16 mouse cellular contexts compared by ENCODE assay signal in genomic region chr3:79537626-79538203, GRCm38 (mm10). TPM values are rescaled to one million over a fixed set of nuclear protein-coding genes. Genes with fewer than 3 reads are reported as not detected.
DNase-seq lines count a peak whose midpoint lies in the region; ATAC-seq and TF ChIP-seq lines count a peak whose summit lies in the region.
"Had no signal": no experiment of that assay in that cellular context is flagged by ENCODE, and none has a peak within 500 bp of the region (broad histone marks: within the 10 kb centered on the region; RNA-seq: fewer than 3 reads in every experiment).

No protein-coding gene starts in this region.

- DNase-seq in cerebellum, adult 2 months: peak in 1 of 2 experiments; percentile 68
- DNase-seq in cerebellum, adult 11 months: no peak
- no peak for DNase-seq in kidney, postnatal 25 days
- DNase-seq in layer of hippocampus, postnatal 25 days (ENCODE audit: extremely low spot score in 1 of 2, low spot score in 1 of 2): no peak
- DNase-seq: embryo, embryonic 11 days; gastrocnemius, postnatal 25 days; heart, postnatal 4 days; kidney, postnatal 10 days had no signal

- H3K79me2 ChIP-seq in macrophage (ENCODE audit: inconsistent target): peaks cover 100% of the 10 kb centered on the region

- H3K4me1 ChIP-seq in cerebellum, adult 2 months (ENCODE audit: control insufficient read depth, insufficient read depth, low read length): peaks cover 18% of the 10 kb centered on the region
- H3K4me1 ChIP-seq in kidney, embryonic 14.5 days (ENCODE audit: control insufficient read depth, insufficient read depth, low read length): peaks cover 3% of the 10 kb centered on the region; the same call in 1 of the 2 replicates
- H3K4me1 ChIP-seq in intestine, embryonic 15.5 days (replicated peaks): peaks cover 5% of the 10 kb centered on the region; the same call in 1 of the 2 replicates

- no peaks in the 10 kb centered on the region for H3K9me3 ChIP-seq in kidney, embryonic 14.5 days (ENCODE audit: control insufficient read depth, low read length)
- no peaks in the 10 kb centered on the region for H3K9me3 ChIP-seq in intestine, embryonic 15.5 days
- H3K9me3 ChIP-seq: embryonic facial prominence, embryonic 15.5 days had no signal

- H3K9ac ChIP-seq in kidney, embryonic 14.5 days (ENCODE audit: low read depth, low read length): no peak overlapping the region
- H3K9ac ChIP-seq in intestine, embryonic 15.5 days: no peak overlapping the region
- H3K9ac ChIP-seq: embryonic facial prominence, embryonic 15.5 days had no signal

- H3K4me2 ChIP-seq in kidney, embryonic 14.5 days (replicated peaks; ENCODE audit: low read depth, low read length): no peak overlapping the region
- no peak overlapping the region for H3K4me2 ChIP-seq in intestine, embryonic 15.5 days (replicated peaks)
- H3K4me2 ChIP-seq: embryonic facial prominence, embryonic 15.5 days; heart, embryonic 11.5 days had no signal

- no peak for TF ChIP-seq POLR2A in cerebellum, adult 2 months (IDR thresholded peaks at IDR 0.05; ENCODE audit: borderline replicate concordance, insufficient read depth, low read length)

- no peaks in the 10 kb centered on the region for H3K27me3 ChIP-seq in cerebellum, adult 2 months (ENCODE audit: control insufficient read depth, insufficient read depth, low read length)
- no peaks in the 10 kb centered on the region for H3K27me3 ChIP-seq in kidney, embryonic 14.5 days (ENCODE audit: control insufficient read depth, insufficient read depth, low read length)
- no peaks in the 10 kb centered on the region for H3K27me3 ChIP-seq in intestine, embryonic 15.5 days (replicated peaks)
- H3K27me3 ChIP-seq: embryonic facial prominence, embryonic 15.5 days had no signal

- no peak overlapping the region for H3K4me3 ChIP-seq in cerebellum, adult 2 months (replicated peaks; ENCODE audit: insufficient read depth, low read depth, low read length)
- H3K4me3 ChIP-seq in kidney, embryonic 14.5 days (ENCODE audit: low read length): no peak overlapping the region
- no peak overlapping the region for H3K4me3 ChIP-seq in intestine, embryonic 15.5 days (replicated peaks)
- H3K4me3 ChIP-seq in macrophage (ENCODE audit: inconsistent target): no peak overlapping the region
- H3K4me3 ChIP-seq: embryonic facial prominence, embryonic 15.5 days had no signal

- H3K36me3 ChIP-seq in kidney, embryonic 14.5 days (ENCODE audit: control insufficient read depth, insufficient read depth, low read length): no peaks in the 10 kb centered on the region
- no peaks in the 10 kb centered on the region for H3K36me3 ChIP-seq in intestine, embryonic 15.5 days
- H3K36me3 ChIP-seq in macrophage (ENCODE audit: inconsistent target): no peaks in the 10 kb centered on the region; the same call in 1 of the 2 replicates
- H3K36me3 ChIP-seq: embryonic facial prominence, embryonic 15.5 days had no signal

- WGBS in cerebellum, adult 2 months: 9% methylated on average over 3 of the region's 3 CpGs
- 81% methylated on average over 3 of the region's 3 CpGs for WGBS in kidney, embryonic 14.5 days
- WGBS in intestine, embryonic 15.5 days: 79% methylated on average over 3 of the region's 3 CpGs
- 71% methylated on average over 2 of the region's 3 CpGs for WGBS in macrophage (ENCODE audit: missing documents)

- TF ChIP-seq CTCF in cerebellum, adult 2 months (IDR thresholded peaks at IDR 0.05; ENCODE audit: borderline replicate concordance, insufficient read depth, low read depth, low read length): no peak

- peak overlapping the region; percentile 62 for H3K27ac ChIP-seq in cerebellum, adult 2 months (ENCODE audit: insufficient read depth, low read length)
- no peak overlapping the region for H3K27ac ChIP-seq in kidney, embryonic 14.5 days (ENCODE audit: low read depth, low read length)
- no peak overlapping the region for H3K27ac ChIP-seq in intestine, embryonic 15.5 days
- H3K27ac ChIP-seq in macrophage: peak overlapping the region; percentile 97
- H3K27ac ChIP-seq: embryonic facial prominence, embryonic 15.5 days had no signal

- 0 out of 2 replicates have a peak, but pooled peaks have one; percentile 24 for ATAC-seq in kidney, embryonic 14.5 days (ENCODE audit: low FRiP score, low TSS enrichment)
- ATAC-seq in intestine, embryonic 15.5 days: peak; percentile 44; the same call in 1 of the 2 replicates
- no peak for ATAC-seq in erythroid progenitor cell, adult 5-6 weeks (replicated peaks; ENCODE audit: low FRiP score, poor library complexity, severe bottlenecking)
- ATAC-seq: lung, postnatal 0 days; midbrain, embryonic 16.5 days had no signal

RNA-seq across cellular contexts. Expression of gene Fnip2, which starts 29.9 kb away (rescaled TPM):
- polyA plus RNA-seq in cerebellum, adult 2 months (2012; rRNA removed): 16.3 and 17.3 TPM in 2 replicates
- 4.4 and 6.9 TPM in 2 replicates for polyA plus RNA-seq in kidney, embryonic 14.5 days (2014; fragmentation: Nextera tagmentation; extraction: Ambion mirVana)
- 3.3 and 3.9 TPM in 2 replicates for polyA plus RNA-seq in intestine, embryonic 15.5 days (2015; fragmentation: Nextera tagmentation; extraction: Ambion mirVana)
- total RNA-seq in macrophage (2018; cell fraction: chromatin; rRNA removed): 1,000 to 10,000 TPM in 9 of 26 experiments, 100 to 1,000 TPM in 17; 297 to 1,489 (median 906) TPM
- total RNA-seq in macrophage (2018; cell fraction: cytosol; rRNA removed): 100 to 1,000 TPM; 110 to 449 (median 248) TPM
- total RNA-seq in macrophage (2018; cell fraction: nucleus; rRNA removed): 1,000 to 10,000 TPM in 1 of 26 experiments, 100 to 1,000 TPM in 25; 324 to 1,078 (median 679) TPM
- 87.1 to 150 TPM (median 126 TPM) in 3 replicates for polyA plus RNA-seq in macrophage (2018)
- 10 to 100 TPM; 19.9 to 21.0 TPM for total RNA-seq in layer of hippocampus, postnatal 25 days (2021)
- 73.2 and 101 TPM in 2 replicates for total RNA-seq in erythroid progenitor cell, adult 5-6 weeks (2015; ENCODE audit: low replicate concordance)
- total RNA-seq in erythroid progenitor cell, adult 5-6 weeks (2017; ENCODE audit: low replicate concordance): 85.6 and 109 TPM in 2 replicates

RNA-seq across cellular contexts. Expression of gene Ppid, which starts 53.4 kb away (rescaled TPM):
- polyA plus RNA-seq in cerebellum, adult 2 months (2012; rRNA removed): 71.7 and 74.2 TPM in 2 replicates
- polyA plus RNA-seq in kidney, embryonic 14.5 days (2014; fragmentation: Nextera tagmentation; extraction: Ambion mirVana): 164 and 189 TPM in 2 replicates
- polyA plus RNA-seq in intestine, embryonic 15.5 days (2015; fragmentation: Nextera tagmentation; extraction: Ambion mirVana): 148 and 164 TPM in 2 replicates
- total RNA-seq in macrophage (2018; cell fraction: chromatin; rRNA removed): 100 to 1,000 TPM in 9 of 26 experiments, 10 to 100 TPM in 17; 63.0 to 144 (median 94.2) TPM
- 10 to 100 TPM in 21 of 26 experiments, 1 to 10 TPM in 5; 7.4 to 21.1 (median 14.3) TPM for total RNA-seq in macrophage (2018; cell fraction: cytosol; rRNA removed)
- total RNA-seq in macrophage (2018; cell fraction: nucleus; rRNA removed): 100 to 1,000 TPM in 5 of 26 experiments, 10 to 100 TPM in 21; 31.0 to 137 (median 61.1) TPM
- polyA plus RNA-seq in macrophage (2018): 25.8 to 37.9 TPM (median 37.4 TPM) in 3 replicates
- 10 to 100 TPM; 75.4 to 81.6 TPM for total RNA-seq in layer of hippocampus, postnatal 25 days (2021)
- 75.0 and 82.2 TPM in 2 replicates for total RNA-seq in erythroid progenitor cell, adult 5-6 weeks (2015; ENCODE audit: low replicate concordance)
- total RNA-seq in erythroid progenitor cell, adult 5-6 weeks (2017; ENCODE audit: low replicate concordance): 68.3 and 84.3 TPM in 2 replicates

Comparison
In these comparisons a context has a peak if more than half of its experiments do, and no peak if none do; other contexts are left out.
1. H3K27ac ChIP-seq: peak in cerebellum, adult 2 months (single experiment) and macrophage (single experiment); none in kidney, embryonic 14.5 days (single experiment) and intestine, embryonic 15.5 days (single experiment).